Mouse (Mus musculus): ENCODE data around the gene Fam13c. TPM values are rescaled to one million over a fixed set of nuclear protein-coding genes. Genes with fewer than 3 reads are reported as not detected.

The Fam13c gene
- polyA plus RNA-seq, 1 experiment = 0.47 TPM

DNA sequence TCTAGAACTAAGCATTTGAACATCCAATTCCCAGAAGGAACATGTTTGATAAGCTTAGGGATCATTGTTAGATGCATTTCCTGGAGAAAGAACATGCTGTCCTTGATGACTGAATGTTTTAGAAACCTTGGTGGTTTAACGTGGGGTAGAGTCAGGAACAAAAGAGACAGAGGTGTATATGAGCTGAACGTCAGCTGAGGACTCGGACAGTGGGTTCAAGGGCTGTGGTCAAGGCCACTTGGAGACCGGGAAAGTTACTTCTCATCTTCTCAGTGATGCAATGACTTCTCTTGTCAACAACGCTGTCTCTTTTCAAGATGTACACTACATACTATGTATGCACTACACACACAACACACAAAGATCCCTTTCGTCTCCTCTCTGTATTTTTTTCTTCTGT, 46.4 kb downstream of the Fam13c start:
- Histone ChIP-seq H3K4me1 (ENCODE audit: control insufficient read depth, insufficient read depth, insufficient read length, low read length) (no peaks in the 10 kb centered on the region), H3K4me3 (ENCODE audit: low read depth, low read length) (no peak overlapping the region), H3K27me3 (ENCODE audit: control insufficient read depth, insufficient read depth, low read length) (no peaks in the 10 kb centered on the region), H3K27ac (ENCODE audit: insufficient read depth, low read depth, low read length) (no peak overlapping the region), H3K36me3 (ENCODE audit: control insufficient read depth, insufficient read depth, low read length) (no peaks in the 10 kb centered on the region)
- TF ChIP-seq POLR2A (IDR thresholded peaks at IDR 0.05; ENCODE audit: low read depth, low read length) (no peak), CTCF (IDR thresholded peaks at IDR 0.05; ENCODE audit: extremely low read depth, insufficient read length, insufficient replicate concordance, low read depth, low read length) (no peak)
- WGBS = 85% methylated on average over 6 of the region's 6 CpGs

DNA sequence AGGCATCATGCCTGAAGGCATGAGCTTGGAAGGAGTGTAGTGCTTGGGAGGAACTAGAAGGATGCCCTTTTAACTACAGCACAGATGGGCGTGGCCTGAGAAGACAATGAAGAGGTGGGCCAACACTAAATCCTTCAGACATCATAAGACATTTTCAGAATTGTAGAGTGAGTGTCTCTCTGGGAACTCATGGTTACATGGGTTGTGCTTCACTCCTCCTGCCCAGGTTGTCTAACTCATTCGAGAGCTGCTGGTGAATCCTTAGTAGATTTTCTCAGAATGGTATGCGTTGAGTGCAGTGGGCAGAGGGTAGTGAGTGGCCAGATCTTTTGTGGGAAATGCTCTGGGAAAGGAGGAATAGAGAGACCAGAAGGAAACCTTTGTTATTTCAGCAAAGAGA, 53.6 kb downstream of the Fam13c start:
- 77% methylated on average over 3 of the region's 3 CpGs for WGBS
- no peak overlapping the region for H3K4me3 ChIP-seq (ENCODE audit: low read depth, low read length)
- no peaks in the 10 kb centered on the region for H3K4me1 ChIP-seq (ENCODE audit: control insufficient read depth, insufficient read depth, insufficient read length, low read length)
- TF ChIP-seq CTCF (IDR thresholded peaks at IDR 0.05; ENCODE audit: extremely low read depth, insufficient read length, insufficient replicate concordance, low read depth, low read length) = no peak
- TF ChIP-seq POLR2A (IDR thresholded peaks at IDR 0.05; ENCODE audit: low read depth, low read length) = no peak
- no peaks in the 10 kb centered on the region for H3K27me3 ChIP-seq (ENCODE audit: control insufficient read depth, insufficient read depth, low read length)
- H3K36me3 ChIP-seq (ENCODE audit: control insufficient read depth, insufficient read depth, low read length) = no peaks in the 10 kb centered on the region
- no peak overlapping the region for H3K27ac ChIP-seq (ENCODE audit: insufficient read depth, low read depth, low read length)

DNA sequence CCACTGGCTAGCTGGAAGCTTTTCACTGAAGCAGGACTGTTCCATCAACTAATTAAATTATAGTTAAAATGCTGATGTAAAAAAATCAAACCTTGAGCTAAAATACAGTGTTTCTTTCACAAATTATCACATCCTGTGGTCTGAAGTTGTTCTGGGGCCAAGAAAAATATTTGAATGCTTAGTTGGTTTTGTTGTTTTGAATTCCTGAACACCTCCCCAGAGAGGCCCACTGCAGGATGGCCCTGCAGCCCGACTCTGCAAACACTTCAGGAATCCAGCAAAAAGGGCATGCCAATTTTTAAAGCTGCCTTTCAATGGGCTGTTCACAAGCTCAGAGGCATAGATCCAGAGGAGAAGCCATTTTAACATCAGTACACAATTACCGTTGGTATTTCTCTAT, 54.2 kb downstream of the Fam13c start:
- Histone ChIP-seq H3K27ac (ENCODE audit: insufficient read depth, low read depth, low read length) (no peak overlapping the region), H3K4me3 (ENCODE audit: low read depth, low read length) (no peak overlapping the region), H3K4me1 (ENCODE audit: control insufficient read depth, insufficient read depth, insufficient read length, low read length) (no peaks in the 10 kb centered on the region), H3K27me3 (ENCODE audit: control insufficient read depth, insufficient read depth, low read length) (no peaks in the 10 kb centered on the region), H3K36me3 (ENCODE audit: control insufficient read depth, insufficient read depth, low read length) (no peaks in the 10 kb centered on the region)
- WGBS = 43% methylated on average over 2 of the region's 2 CpGs
- TF ChIP-seq POLR2A (IDR thresholded peaks at IDR 0.05; ENCODE audit: low read depth, low read length) (no peak), CTCF (IDR thresholded peaks at IDR 0.05; ENCODE audit: extremely low read depth, insufficient read length, insufficient replicate concordance, low read depth, low read length) (no peak)

DNA sequence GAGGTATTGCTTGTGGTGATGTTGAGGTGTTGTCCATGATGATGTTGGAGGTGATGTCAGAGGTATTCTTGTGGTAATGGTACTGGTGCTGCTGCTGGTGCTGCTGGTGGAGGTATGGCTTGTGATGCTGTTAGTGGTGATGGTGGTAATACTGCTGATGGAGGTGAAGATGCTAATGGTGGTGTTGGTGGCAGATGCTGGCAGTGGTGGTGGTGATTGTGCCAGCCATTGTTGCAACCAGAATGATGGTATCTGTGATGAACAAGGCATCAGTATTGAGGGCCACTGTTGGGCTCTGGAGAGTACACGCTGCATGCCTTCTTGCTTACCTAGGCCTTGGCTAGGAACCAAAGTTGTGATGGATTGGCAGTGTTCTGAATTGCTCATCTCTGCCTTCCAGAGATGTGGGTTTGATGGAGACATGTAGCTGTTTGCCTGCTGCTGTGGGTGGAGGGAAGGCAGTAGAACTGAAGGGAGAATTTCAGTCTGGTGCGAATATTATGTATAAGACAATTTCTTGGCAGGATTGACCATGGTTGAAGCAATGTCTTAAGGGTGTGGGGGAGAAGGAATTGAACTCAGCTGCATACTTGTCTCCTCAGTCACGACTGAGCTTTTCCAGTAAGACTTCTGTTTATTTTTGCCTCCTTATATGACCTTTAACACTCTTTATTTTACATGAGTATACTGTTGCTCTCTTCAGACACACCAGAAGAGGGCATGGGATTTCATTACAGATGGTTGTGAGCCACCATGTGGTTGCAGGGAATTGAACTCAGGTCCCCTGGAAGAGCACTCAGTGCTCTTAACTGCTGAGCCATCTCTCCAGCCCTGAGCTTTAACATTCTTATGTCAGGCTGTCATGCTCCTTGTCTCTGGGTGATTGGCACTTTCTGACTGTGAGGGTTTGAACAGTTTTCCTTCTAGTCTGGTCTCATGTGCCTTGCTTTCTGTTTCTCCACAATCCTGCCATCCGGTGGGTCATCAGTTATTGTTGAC, 55.1 kb downstream of the Fam13c start:
- no peak overlapping the region for H3K27ac ChIP-seq (ENCODE audit: insufficient read depth, low read depth, low read length)
- 68% methylated on average over 4 of the region's 4 CpGs for WGBS

DNA sequence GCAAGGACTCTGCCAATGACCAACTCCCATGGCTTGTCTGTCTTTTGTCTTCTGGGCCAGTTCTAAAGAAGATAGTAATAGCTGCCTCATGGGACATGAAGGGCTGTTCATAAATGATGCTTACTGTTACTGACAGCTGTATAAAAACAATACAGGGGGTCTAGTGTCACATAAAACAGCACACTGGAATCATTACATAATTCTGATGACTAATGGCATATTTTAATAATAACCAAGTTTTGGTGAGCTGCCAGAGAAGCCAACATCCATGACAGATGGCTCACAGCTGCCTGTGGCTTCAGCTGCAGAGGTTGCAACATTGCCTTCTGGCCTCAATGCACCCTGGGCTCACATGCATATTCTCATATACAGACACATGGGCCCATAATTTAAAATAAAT, 56.7 kb downstream of the Fam13c start:
- Histone ChIP-seq H3K4me3 (ENCODE audit: low read depth, low read length) (no peak overlapping the region), H3K4me1 (ENCODE audit: control insufficient read depth, insufficient read depth, insufficient read length, low read length) (no peaks in the 10 kb centered on the region), H3K36me3 (ENCODE audit: control insufficient read depth, insufficient read depth, low read length) (no peaks in the 10 kb centered on the region), H3K27ac (ENCODE audit: insufficient read depth, low read depth, low read length) (no peak overlapping the region), H3K27me3 (ENCODE audit: control insufficient read depth, insufficient read depth, low read length) (no peaks in the 10 kb centered on the region)
- no peak for TF ChIP-seq POLR2A (IDR thresholded peaks at IDR 0.05; ENCODE audit: low read depth, low read length)
- no peak for TF ChIP-seq CTCF (IDR thresholded peaks at IDR 0.05; ENCODE audit: extremely low read depth, insufficient read length, insufficient replicate concordance, low read depth, low read length)

More for the DNA sequence above, 55.1 kb downstream of the Fam13c start:
- Histone ChIP-seq H3K4me3 (ENCODE audit: low read depth, low read length) (no peak overlapping the region), H3K27me3 (ENCODE audit: control insufficient read depth, insufficient read depth, low read length) (no peaks in the 10 kb centered on the region), H3K4me1 (ENCODE audit: control insufficient read depth, insufficient read depth, insufficient read length, low read length) (no peaks in the 10 kb centered on the region), H3K36me3 (ENCODE audit: control insufficient read depth, insufficient read depth, low read length) (no peaks in the 10 kb centered on the region)
- TF ChIP-seq POLR2A (IDR thresholded peaks at IDR 0.05; ENCODE audit: low read depth, low read length) (no peak), CTCF (IDR thresholded peaks at IDR 0.05; ENCODE audit: extremely low read depth, insufficient read length, insufficient replicate concordance, low read depth, low read length) (no peak)

DNA sequence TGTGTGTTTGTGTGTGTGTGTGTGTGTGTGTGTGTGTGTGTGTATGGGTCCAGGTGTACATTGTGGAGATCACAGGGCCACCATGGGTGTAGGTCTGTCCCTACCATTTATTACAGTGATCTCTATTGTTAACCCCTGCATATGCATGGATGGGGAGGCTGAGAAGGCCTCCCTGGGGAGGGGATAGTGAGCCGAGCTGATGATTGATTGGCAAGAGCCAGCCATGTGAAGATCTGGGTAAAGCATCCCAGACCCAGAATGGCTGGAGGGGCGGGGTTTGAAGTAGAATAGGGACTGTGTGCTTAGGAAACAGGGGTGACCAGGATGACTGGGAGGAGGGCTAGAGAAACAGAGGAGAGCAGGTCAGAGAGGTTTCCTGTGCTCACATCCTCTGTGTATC, 58.0 kb downstream of the Fam13c start:
- Histone ChIP-seq H3K4me3 (ENCODE audit: low read depth, low read length) (no peak overlapping the region), H3K4me1 (ENCODE audit: control insufficient read depth, insufficient read depth, insufficient read length, low read length) (no peaks in the 10 kb centered on the region), H3K27me3 (ENCODE audit: control insufficient read depth, insufficient read depth, low read length) (no peaks in the 10 kb centered on the region), H3K36me3 (ENCODE audit: control insufficient read depth, insufficient read depth, low read length) (no peaks in the 10 kb centered on the region), H3K27ac (ENCODE audit: insufficient read depth, low read depth, low read length) (no peak overlapping the region)
- TF ChIP-seq CTCF (IDR thresholded peaks at IDR 0.05; ENCODE audit: extremely low read depth, insufficient read length, insufficient replicate concordance, low read depth, low read length) = no peak
- TF ChIP-seq POLR2A (IDR thresholded peaks at IDR 0.05; ENCODE audit: low read depth, low read length) = no peak
- 48% methylated on average over 2 of the region's 2 CpGs for WGBS

DNA sequence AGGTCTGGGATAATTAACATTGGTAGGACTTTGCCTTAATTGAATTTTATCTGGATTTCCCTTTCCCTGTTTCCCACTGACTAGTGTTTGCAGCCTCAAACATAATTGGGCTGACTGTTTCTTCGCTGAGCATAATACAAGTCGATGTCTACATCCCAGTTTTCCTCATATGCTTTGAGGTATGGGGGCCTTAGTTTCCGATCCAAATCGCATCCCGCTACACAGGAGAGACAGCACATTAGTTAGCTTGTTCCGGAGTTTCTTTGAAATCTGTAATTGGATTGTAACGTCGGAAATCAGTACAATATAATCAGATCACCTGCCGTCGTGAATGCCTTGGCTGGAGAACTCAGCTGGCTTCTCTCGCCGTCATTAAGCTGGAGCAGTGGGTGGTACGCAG, 59.0 kb downstream of the Fam13c start:
- Histone ChIP-seq H3K36me3 (ENCODE audit: control insufficient read depth, insufficient read depth, low read length) (no peaks in the 10 kb centered on the region), H3K27me3 (ENCODE audit: control insufficient read depth, insufficient read depth, low read length) (no peaks in the 10 kb centered on the region), H3K4me3 (ENCODE audit: low read depth, low read length) (no peak overlapping the region), H3K4me1 (ENCODE audit: control insufficient read depth, insufficient read depth, insufficient read length, low read length) (no peaks in the 10 kb centered on the region), H3K27ac (ENCODE audit: insufficient read depth, low read depth, low read length) (no peak overlapping the region)
- no peak for TF ChIP-seq POLR2A (IDR thresholded peaks at IDR 0.05; ENCODE audit: low read depth, low read length)
- TF ChIP-seq CTCF (IDR thresholded peaks at IDR 0.05; ENCODE audit: extremely low read depth, insufficient read length, insufficient replicate concordance, low read depth, low read length) = no peak
- 71% methylated on average over 13 of the region's 13 CpGs for WGBS
